Mouse (Mus musculus) kidney, adult 2 months (tissue): ENCODE data around the gene Ccdc103.

Source experiments
- CTCF ChIP-seq: fragments of 200-500 bp; conservative IDR thresholded peaks from 2 replicates; pipeline ENCODE4 v1.5.1; 2011; ENCODE audit warnings: low read depth, mild to moderate bottlenecking, control low read depth, low read length, moderate library complexity, mixed read lengths; ENCODE audit not compliant: insufficient read depth, insufficient read length
- POLR2A ChIP-seq: fragments of 200-500 bp; IDR thresholded peaks from one replicate; pipeline ENCODE4 v1.6.1; 2011; ENCODE audit warnings: low read depth, low read length, control low read depth

DNA sequence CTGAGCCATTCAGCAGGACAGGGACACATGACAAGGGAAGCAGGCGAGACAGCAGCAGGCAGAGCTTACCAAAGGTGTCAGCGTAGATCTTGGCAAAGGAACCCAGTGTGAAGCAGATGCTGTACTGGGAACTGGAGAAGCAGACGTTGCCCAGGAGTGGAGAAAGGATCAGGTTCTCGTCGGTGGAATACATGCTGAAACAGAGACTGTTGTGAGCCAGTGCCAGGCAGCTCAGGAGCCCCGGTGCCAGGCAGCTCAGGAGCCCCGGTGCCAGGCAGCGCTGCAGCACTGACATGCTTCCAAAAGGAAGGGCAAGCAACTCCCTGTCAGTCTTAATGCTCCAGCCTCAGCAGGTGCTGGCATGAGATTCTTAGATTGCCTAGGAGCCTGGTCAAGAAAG, 21.1 kb upstream of the Ccdc103 start:
- TF ChIP-seq CTCF, result no peak
- TF ChIP-seq POLR2A, result no peak
